19 mouse cellular contexts compared by ENCODE assay signal in the genomic region with DNA sequence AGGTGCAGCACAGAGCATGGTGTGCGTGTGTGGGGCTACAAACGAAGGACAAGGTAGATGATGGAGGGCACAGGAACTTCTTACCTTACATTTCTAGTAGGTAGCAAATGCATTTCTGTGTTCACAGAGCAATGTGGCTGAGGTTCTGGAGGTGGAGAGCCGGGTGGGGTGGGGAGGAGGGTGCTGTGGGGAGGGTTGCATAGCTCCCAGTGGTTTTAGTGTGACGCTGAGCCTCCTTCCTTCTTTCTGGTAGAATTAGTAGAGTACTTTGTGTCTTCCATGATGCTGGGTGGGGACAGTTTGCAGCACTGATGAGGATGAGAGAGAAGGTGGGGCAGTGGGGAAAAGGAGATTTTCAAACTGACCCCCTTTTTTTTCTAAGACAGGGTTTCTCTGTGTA. TPM values are rescaled to one million over a fixed set of nuclear protein-coding genes. Genes with fewer than 3 reads are reported as not detected.
DNase-seq lines count a peak whose midpoint lies in the region; ATAC-seq and TF ChIP-seq lines count a peak whose summit lies in the region.
"Had no signal": no experiment of that assay in that cellular context is flagged by ENCODE, and none has a peak within 500 bp of the region (broad histone marks: within the 10 kb centered on the region; RNA-seq: fewer than 3 reads in every experiment).

No protein-coding gene starts in this region.

- H3K9me3 ChIP-seq in E14TG2a.4 (ENCODE audit: low read length): no peaks in the 10 kb centered on the region
- no peaks in the 10 kb centered on the region for H3K9me3 ChIP-seq in neural tube, embryonic 15.5 days (replicated peaks)
- H3K9me3 ChIP-seq: embryonic facial prominence, embryonic 10.5 days; forebrain, embryonic 13.5 days; hindbrain, embryonic 13.5 days; intestine, embryonic 15.5 days had no signal

- H3K36me3 ChIP-seq in E14TG2a.4 (ENCODE audit: insufficient read depth, low read length): peaks cover 14% of the 10 kb centered on the region; the same call in 1 of the 2 replicates
- H3K36me3 ChIP-seq in neural tube, embryonic 15.5 days: no peaks in the 10 kb centered on the region
- H3K36me3 ChIP-seq: embryonic facial prominence, embryonic 10.5 days; hindbrain, embryonic 13.5 days; intestine, embryonic 15.5 days had no signal

- no peak overlapping the region for H3K27ac ChIP-seq in neural tube, embryonic 15.5 days (replicated peaks)
- H3K27ac ChIP-seq: embryonic facial prominence, embryonic 10.5 days; heart, adult 2 months; hindbrain, embryonic 13.5 days; hindbrain, postnatal 0 days; intestine, embryonic 15.5 days had no signal

- peak overlapping the region; percentile 50 for H3K4me3 ChIP-seq in E14TG2a.4 (replicated peaks; ENCODE audit: low read length)
- no peak overlapping the region for H3K4me3 ChIP-seq in neural tube, embryonic 15.5 days (replicated peaks)
- H3K4me3 ChIP-seq: embryonic facial prominence, embryonic 10.5 days; forebrain, embryonic 13.5 days; heart, adult 2 months; hindbrain, embryonic 13.5 days; intestine, embryonic 15.5 days had no signal

- 95% methylated on average over 4 of the region's 4 CpGs for WGBS in neural tube, embryonic 15.5 days

- no peak for TF ChIP-seq CTCF in E14TG2a.4 (conservative IDR thresholded peaks at IDR 0.05; ENCODE audit: low read length)

- DNase-seq in induced T-regulatory cell, adult 2 months (ENCODE audit: low read depth): peak; percentile 27
- peak; percentile 33 for DNase-seq in naive thymus-derived CD4-positive, alpha-beta T cell, adult 2 months (ENCODE audit: low read depth)
- no peak for DNase-seq in right cerebral cortex, postnatal 36 days (ENCODE audit: low spot score in 2 of 2)
- DNase-seq: adrenal gland, postnatal 14 days; cerebellum, adult 11-12 months; cerebellum, adult 9-11 months; cerebellum, postnatal 36 days; forebrain, postnatal 0 days; heart, adult 2 months had no signal

- no peak overlapping the region for H3K9ac ChIP-seq in neural tube, embryonic 15.5 days (replicated peaks)
- H3K9ac ChIP-seq: forebrain, embryonic 13.5 days; forebrain, postnatal 0 days; hindbrain, embryonic 13.5 days; intestine, embryonic 15.5 days had no signal

- peaks cover 95% of the 10 kb centered on the region for H3K4me1 ChIP-seq in E14TG2a.4 (replicated peaks; ENCODE audit: low read depth, low read length)
- peaks cover 61% of the 10 kb centered on the region for H3K4me1 ChIP-seq in neural tube, embryonic 15.5 days

- H3K4me2 ChIP-seq in neural tube, embryonic 15.5 days: no peak overlapping the region
- H3K4me2 ChIP-seq: forebrain, embryonic 13.5 days; heart, embryonic 11.5 days; hindbrain, embryonic 13.5 days; intestine, embryonic 15.5 days had no signal

- no peaks in the 10 kb centered on the region for H3K27me3 ChIP-seq in E14TG2a.4 (ENCODE audit: insufficient read depth, low read length)
- no peaks in the 10 kb centered on the region for H3K27me3 ChIP-seq in neural tube, embryonic 15.5 days (replicated peaks)
- H3K27me3 ChIP-seq: forebrain, embryonic 13.5 days; hindbrain, embryonic 13.5 days; intestine, embryonic 15.5 days had no signal

- peak; percentile 17 for ATAC-seq in CD4-positive, CD25-positive, alpha-beta regulatory T cell, adult 4 months
- ATAC-seq in neural tube, embryonic 15.5 days (ENCODE audit: low FRiP score): no peak
- ATAC-seq: activated CD4-positive, CD25-positive, alpha-beta regulatory T cell, adult 4 months; forebrain, embryonic 13.5 days; forebrain, postnatal 0 days; hindbrain, postnatal 0 days; intestine, embryonic 15.5 days had no signal

RNA-seq across cellular contexts. Expression of a gene that starts 9.5 kb away (rescaled TPM):
- polyA plus RNA-seq in CD4-positive, CD25-positive, alpha-beta regulatory T cell, adult 4 months (2017; shearing (Covaris generic)): 10 to 100 TPM; 24.2 to 26.6 TPM
- polyA plus RNA-seq in neural tube, embryonic 15.5 days (2015; fragmentation: Nextera tagmentation; extraction: Ambion mirVana): 8.9 and 9.5 TPM in 2 replicates

RNA-seq across cellular contexts. Expression of a gene that starts 52.7 kb away (rescaled TPM):
- 10 to 100 TPM; 89.2 to 95.1 TPM for polyA plus RNA-seq in CD4-positive, CD25-positive, alpha-beta regulatory T cell, adult 4 months (2017; shearing (Covaris generic))
- 90.0 and 93.4 TPM in 2 replicates for polyA plus RNA-seq in neural tube, embryonic 15.5 days (2015; fragmentation: Nextera tagmentation; extraction: Ambion mirVana)

Comparison
In these comparisons a context has a peak if more than half of its experiments do, and no peak if none do; other contexts are left out.
1. DNase-seq: peak in induced T-regulatory cell, adult 2 months (single experiment) and naive thymus-derived CD4-positive, alpha-beta T cell, adult 2 months (single experiment); none in right cerebral cortex, postnatal 36 days (0 of 2).